Mouse (Mus musculus) induced T-regulatory cell, adult 2 months (primary cell): ENCODE measurements at regions not wholly inside any gene's neighbourhood (a gene's known extent, or its start where the extent isn't known, plus 50 kb on each side); places are given as distances from the start of the nearest gene placed in this dataset.
A peak's percentile ranks its signal among the peaks of the same experiment; 100 is the strongest.

Experiments
- DNase-seq: peaks from one replicate; pipeline ENCODE4 v3.0.0-alpha.2; 2012; ENCODE audit warnings: low read depth

GRCm38 (mm10) chr10:17518423-17519175, 204.4 kb upstream of the Cited2 start:
- no peak for DNase-seq

- no peak for DNase-seq
Measured at GRCm38 (mm10) chr10:17522026-17522541, 200.9 kb upstream of the Cited2 start.

GRCm38 (mm10) chr10:17523558-17524328, 199.3 kb upstream of the Cited2 start:
- DNase-seq: no peak

- no peak for DNase-seq
Measured at GRCm38 (mm10) chr10:17527151-17527737, 195.8 kb upstream of the Cited2 start.

GRCm38 (mm10) chr10:17528116-17528515, 194.9 kb upstream of the Cited2 start:
- no peak for DNase-seq

- no peak for DNase-seq
Measured at GRCm38 (mm10) chr10:17528846-17529245, 194.2 kb upstream of the Cited2 start.

- no peak for DNase-seq
Measured at GRCm38 (mm10) chr10:17529851-17530509, 193.0 kb upstream of the Cited2 start.

GRCm38 (mm10) chr10:17531021-17531420, 192.0 kb upstream of the Cited2 start:
- DNase-seq: no peak

GRCm38 (mm10) chr10:17538944-17539533, 184.0 kb upstream of the Cited2 start:
- DNase-seq: peak; percentile 30

- DNase-seq: no peak
Measured at GRCm38 (mm10) chr10:17540404-17541375, 182.3 kb upstream of the Cited2 start.

- DNase-seq: no peak
Measured at GRCm38 (mm10) chr10:17542104-17542846, 180.7 kb upstream of the Cited2 start.

- no peak for DNase-seq
Measured at GRCm38 (mm10) chr10:17542847-17543421, 180.1 kb upstream of the Cited2 start.

- no peak for DNase-seq
Measured at GRCm38 (mm10) chr10:17545291-17545690, 177.7 kb upstream of the Cited2 start.

- DNase-seq: no peak
Measured at GRCm38 (mm10) chr10:17547986-17548385, 175.0 kb upstream of the Cited2 start.

GRCm38 (mm10) chr10:17548629-17549580, 174.1 kb upstream of the Cited2 start:
- DNase-seq: peak; percentile 76

GRCm38 (mm10) chr10:17549711-17550637, 173.0 kb upstream of the Cited2 start:
- peak; percentile 69 for DNase-seq

- DNase-seq: no peak
Measured at GRCm38 (mm10) chr10:17550638-17551013, 172.4 kb upstream of the Cited2 start.
